Mouse (Mus musculus) heart, adult 2 months (tissue): ENCODE data around the gene Ndufc1.

Experiments used
- CTCF ChIP-seq: fragments of 200-600 bp; IDR thresholded peaks from 2 replicates; pipeline ENCODE4 v1.8.1; 2022; ENCODE audit warnings: antibody characterized with exemption, mild to moderate bottlenecking, moderate library complexity
- EP300 ChIP-seq: fragments of 200-500 bp; IDR thresholded peaks from 2 replicates; pipeline ENCODE4 v1.6.1; 2011; ENCODE audit warnings: low read depth, low read length, control low read depth; ENCODE audit not compliant: insufficient read depth
- POLR2A ChIP-seq: fragments of 200-500 bp; IDR thresholded peaks from 2 replicates; pipeline ENCODE4 v1.6.1; 2011; ENCODE audit warnings: mild to moderate bottlenecking, low read depth, low read length, control low read depth; ENCODE audit not compliant: insufficient read depth

- TF ChIP-seq POLR2A: no peak
- TF ChIP-seq CTCF: no peak
- TF ChIP-seq EP300: no peak
Observed at GRCm38 (mm10) chr3:51434871-51435595, 26.2 kb upstream of the Ndufc1 start.
